Mouse (Mus musculus) intestine, embryonic 16.5 days (tissue): Measurements from ENCODE around the gene Loxl3. TPM values are rescaled to one million over a fixed set of nuclear protein-coding genes. Genes with fewer than 3 reads are reported as not detected.
A peak's percentile ranks its signal among the peaks of the same experiment; 100 is the strongest.

Source experiments
- ATAC-seq: fragments of 200-750 bp; cut with Nextera tagmentation; 2 replicates; pipeline ENCODE4 v1.8.0; 2017; ENCODE audit warnings: moderate TSS enrichment, moderate library complexity
- H3K27ac ChIP-seq: fragments of 300-500 bp; sonication (generic); 2 replicates; pipeline ENCODE4 v1.5.1; 2014; ENCODE audit warnings: mild to moderate bottlenecking, low read length
- H3K27me3 ChIP-seq: fragments of 300-500 bp; sonication (generic); replicated peaks from 2 replicates; pipeline ENCODE4 v1.6.1; 2014; ENCODE audit warnings: low read length, control low read depth, mixed read lengths; ENCODE audit not compliant: control insufficient read depth, insufficient read depth
- H3K36me3 ChIP-seq: fragments of 300-500 bp; sonication (generic); 2 replicates; pipeline ENCODE4 v1.6.1; 2014; ENCODE audit warnings: low read length, control low read depth; ENCODE audit not compliant: control insufficient read depth, insufficient read depth
- H3K4me1 ChIP-seq: fragments of 300-500 bp; sonication (generic); 2 replicates; pipeline ENCODE4 v1.6.1; 2014; ENCODE audit warnings: low read length, control low read depth, mixed read lengths; ENCODE audit not compliant: control insufficient read depth, insufficient read depth
- H3K4me2 ChIP-seq: fragments of 300-500 bp; sonication (generic); 2 replicates; pipeline ENCODE4 v1.6.1; 2014; ENCODE audit warnings: low read depth, low read length, control low read depth
- H3K4me3 ChIP-seq: fragments of 300-500 bp; sonication (generic); 2 replicates; pipeline ENCODE4 v1.5.1; 2014; ENCODE audit warnings: mild to moderate bottlenecking, low read length
- H3K9ac ChIP-seq: fragments of 300-500 bp; sonication (generic); 2 replicates; pipeline ENCODE4 v1.6.1; 2014; ENCODE audit warnings: low read depth, low read length
- H3K9me3 ChIP-seq: fragments of 300-500 bp; sonication (generic); 2 replicates; pipeline ENCODE4 v1.6.1; 2016; ENCODE audit warnings: low read length, control low read depth; ENCODE audit not compliant: control insufficient read depth
- WGBS: fragments of 180-500 bp; shearing (Covaris S2); extraction: QIAGEN DNeasy Blood & Tissue Kit; methylation state at CpG from one replicate; pipeline ENCODE4 v1.1.7; 2014; 5-methylcytosine and 5-hydroxymethylcytosine counted together
- polyA plus RNA-seq: library from polyadenylated mRNA; unstranded; fragments of >200 nt; fragmentation: Nextera tagmentation; extraction: Ambion mirVana; gene quantifications from 2 replicates; pipeline ENCODE4 v1.2.1, GENCODE M21; 2015

Loxl3 gene
- 11.3 and 11.9 TPM in 2 replicates for polyA plus RNA-seq

DNA sequence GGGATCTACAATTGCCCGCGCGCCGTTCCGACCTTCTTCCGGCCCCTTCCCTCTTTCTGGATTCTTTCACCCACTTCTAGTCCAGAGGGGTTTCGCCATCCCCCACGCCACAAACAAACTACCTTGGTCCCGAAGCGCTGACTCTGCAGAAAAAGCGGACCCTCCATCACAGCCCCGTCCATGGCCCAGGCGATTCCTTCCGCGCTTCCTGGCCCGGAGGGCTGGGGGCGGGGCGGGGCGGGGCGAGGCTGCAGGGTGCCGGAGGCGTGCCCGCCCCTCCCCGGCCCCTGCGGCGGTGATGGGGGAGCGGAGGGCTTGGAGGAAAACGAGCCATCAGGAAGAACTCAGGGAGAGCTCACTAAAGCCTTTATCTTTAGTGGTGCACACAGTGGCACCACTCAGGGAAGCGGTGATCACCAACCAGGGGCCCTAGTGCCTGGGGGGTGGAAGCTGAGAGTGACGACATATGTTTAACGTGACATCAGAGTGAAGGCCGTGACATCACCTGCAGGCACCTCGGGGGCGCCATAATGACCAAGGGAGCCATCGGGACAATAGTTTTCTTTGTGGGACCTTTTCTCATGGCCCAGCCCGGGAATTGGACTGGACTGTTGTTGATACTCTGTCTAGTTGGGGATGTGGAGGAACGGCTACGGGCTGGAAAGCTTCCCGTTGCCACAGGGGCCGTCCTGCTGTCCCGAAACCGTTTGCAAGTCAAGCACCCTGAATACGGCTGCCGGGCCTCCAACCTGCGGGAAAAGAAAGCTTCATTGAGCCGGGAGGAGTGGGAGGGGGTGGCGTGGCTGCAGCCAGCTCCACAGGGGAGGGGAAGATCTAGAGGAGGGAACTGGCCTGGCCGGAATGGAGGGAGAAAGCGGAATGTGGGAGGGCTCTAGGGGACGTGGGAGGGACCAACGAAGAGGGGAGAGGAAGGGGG, at the start of gene Loxl3, which contains the start of gene Dok1:
Gene Loxl3, plus strand, starts transcription at position 925 of the 937 bp plus-strand sequence.
Gene Dok1, minus strand, starts transcription at position 223 of the 937 bp plus-strand sequence.
- peak; percentile 91 for ATAC-seq
- peaks cover 21% of the 10 kb centered on the region for H3K4me1 ChIP-seq
- WGBS = under 1% methylated on average over 51 of the region's 51 CpGs
- H3K27me3 ChIP-seq = peaks cover 10% of the 10 kb centered on the region
- peak within 1 kb of the TSS; percentile 84 for H3K27ac ChIP-seq
- peak within 1 kb of the TSS; percentile 77 for H3K4me3 ChIP-seq
- no peaks in the 10 kb centered on the region for H3K36me3 ChIP-seq
- peak within 1 kb of the TSS; percentile 94 for H3K4me2 ChIP-seq
- H3K9me3 ChIP-seq = no peaks in the 10 kb centered on the region
- H3K9ac ChIP-seq = peak within 1 kb of the TSS; percentile 78

- ATAC-seq = no peak
- no peak overlapping the region for H3K4me2 ChIP-seq
- no peaks in the 10 kb centered on the region for H3K36me3 ChIP-seq
- H3K9me3 ChIP-seq = no peaks in the 10 kb centered on the region
- no peak overlapping the region for H3K9ac ChIP-seq
- 22% methylated on average over 9 of the region's 9 CpGs for WGBS
- no peaks in the 10 kb centered on the region for H3K27me3 ChIP-seq
- no peak overlapping the region for H3K27ac ChIP-seq
- no peak overlapping the region for H3K4me3 ChIP-seq
- peaks cover 7% of the 10 kb centered on the region; the same call in 1 of the 2 replicates for H3K4me1 ChIP-seq
Observed at GRCm38 (mm10) chr6:82987411-82987971, 46.5 kb upstream of the Loxl3 start.

- Histone ChIP-seq H3K9me3 (no peaks in the 10 kb centered on the region), H3K9ac (no peak overlapping the region), H3K4me1 (peaks cover 10% of the 10 kb centered on the region), H3K4me2 (no peak overlapping the region), H3K27ac (no peak overlapping the region), H3K4me3 (no peak overlapping the region), H3K27me3 (no peaks in the 10 kb centered on the region), H3K36me3 (no peaks in the 10 kb centered on the region)
- 38% methylated on average over 1 of the region's 1 CpGs for WGBS
- ATAC-seq = no peak
Observed at GRCm38 (mm10) chr6:82993696-82994095, 40.3 kb upstream of the Loxl3 start.

DNA sequence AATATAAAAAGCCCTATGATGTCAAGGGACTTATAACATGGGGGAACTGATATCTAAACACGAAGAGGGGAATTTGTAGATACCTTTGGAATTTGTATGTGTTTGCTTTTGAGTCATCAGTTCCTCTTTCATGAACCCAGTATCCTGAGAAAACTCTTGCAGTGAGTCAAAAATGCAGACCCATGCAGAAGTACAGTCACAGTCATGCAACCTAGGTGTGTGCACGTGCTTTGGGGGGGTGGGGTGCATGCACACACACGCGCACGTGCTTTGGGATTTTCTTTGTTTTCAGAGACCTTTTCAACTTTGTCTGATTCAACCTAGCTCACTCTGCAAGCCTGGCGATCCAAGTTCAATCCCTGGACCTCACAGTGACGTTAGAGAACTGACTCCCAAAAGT, 39.6 kb upstream of the Loxl3 start:
- WGBS = 77% methylated on average over 7 of the region's 7 CpGs
- Histone ChIP-seq H3K9me3 (no peaks in the 10 kb centered on the region), H3K4me2 (no peak overlapping the region), H3K36me3 (no peaks in the 10 kb centered on the region), H3K27ac (no peak overlapping the region), H3K4me3 (no peak overlapping the region), H3K9ac (no peak overlapping the region), H3K27me3 (no peaks in the 10 kb centered on the region), H3K4me1 (peaks cover 10% of the 10 kb centered on the region)
- ATAC-seq = no peak

- Histone ChIP-seq H3K27me3 (no peaks in the 10 kb centered on the region), H3K4me1 (peaks cover 10% of the 10 kb centered on the region), H3K9ac (peak overlapping the region; percentile 50; the same call in 1 of the 2 replicates), H3K9me3 (no peaks in the 10 kb centered on the region), H3K4me2 (peak overlapping the region; percentile 32), H3K27ac (peak overlapping the region; percentile 47; the same call in 1 of the 2 replicates), H3K36me3 (no peaks in the 10 kb centered on the region), H3K4me3 (peak overlapping the region; percentile 13)
- peak; percentile 97 for ATAC-seq
- WGBS = 12% methylated on average over 11 of the region's 11 CpGs
Observed at GRCm38 (mm10) chr6:82996740-82997315, 37.1 kb upstream of the Loxl3 start.

- peak; percentile 30 for ATAC-seq
- Histone ChIP-seq H3K9me3 (no peaks in the 10 kb centered on the region), H3K4me2 (no peak overlapping the region), H3K27me3 (no peaks in the 10 kb centered on the region), H3K4me1 (peaks cover 10% of the 10 kb centered on the region), H3K9ac (peak overlapping the region; percentile 50; the same call in 1 of the 2 replicates), H3K27ac (peak overlapping the region; percentile 47; the same call in 1 of the 2 replicates), H3K36me3 (no peaks in the 10 kb centered on the region), H3K4me3 (no peak overlapping the region)
- 34% methylated on average over 7 of the region's 7 CpGs for WGBS
Observed at GRCm38 (mm10) chr6:82997511-82998102, 36.4 kb upstream of the Loxl3 start.

DNA sequence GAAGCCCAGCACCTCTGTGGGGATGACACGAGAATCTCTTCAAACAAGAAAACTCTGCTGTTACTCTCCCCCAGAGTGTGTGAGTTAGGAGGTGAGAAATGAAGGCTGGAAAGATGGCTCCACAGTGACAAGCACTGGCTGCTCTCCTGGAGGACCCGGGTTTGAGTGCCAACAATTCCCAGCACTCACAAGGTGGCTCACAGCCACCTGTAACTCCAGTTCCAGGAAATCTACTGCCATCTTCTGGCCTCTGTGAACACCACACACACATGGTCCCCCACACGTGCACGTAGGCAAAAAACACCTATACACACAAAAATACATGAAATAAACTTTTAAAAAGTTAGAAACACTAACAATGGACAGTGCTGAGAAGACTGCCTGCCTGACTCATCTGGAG, 35.6 kb upstream of the Loxl3 start:
- Histone ChIP-seq H3K9me3 (no peaks in the 10 kb centered on the region), H3K4me2 (no peak overlapping the region), H3K4me1 (peaks cover 10% of the 10 kb centered on the region), H3K27me3 (no peaks in the 10 kb centered on the region), H3K4me3 (no peak overlapping the region), H3K27ac (no peak overlapping the region), H3K9ac (no peak overlapping the region), H3K36me3 (no peaks in the 10 kb centered on the region)
- no peak for ATAC-seq
- 77% methylated on average over 4 of the region's 4 CpGs for WGBS

GRCm38 (mm10) chr6:82999986-83000385, 34.0 kb upstream of the Loxl3 start:
- no peaks in the 10 kb centered on the region for H3K9me3 ChIP-seq
- H3K27me3 ChIP-seq = no peaks in the 10 kb centered on the region
- H3K27ac ChIP-seq = no peak overlapping the region
- no peak overlapping the region for H3K9ac ChIP-seq
- H3K4me2 ChIP-seq = no peak overlapping the region
- ATAC-seq = no peak
- H3K36me3 ChIP-seq = no peaks in the 10 kb centered on the region
- H3K4me3 ChIP-seq = no peak overlapping the region
- WGBS = 73% methylated on average over 8 of the region's 8 CpGs
- H3K4me1 ChIP-seq = peaks cover 10% of the 10 kb centered on the region

DNA sequence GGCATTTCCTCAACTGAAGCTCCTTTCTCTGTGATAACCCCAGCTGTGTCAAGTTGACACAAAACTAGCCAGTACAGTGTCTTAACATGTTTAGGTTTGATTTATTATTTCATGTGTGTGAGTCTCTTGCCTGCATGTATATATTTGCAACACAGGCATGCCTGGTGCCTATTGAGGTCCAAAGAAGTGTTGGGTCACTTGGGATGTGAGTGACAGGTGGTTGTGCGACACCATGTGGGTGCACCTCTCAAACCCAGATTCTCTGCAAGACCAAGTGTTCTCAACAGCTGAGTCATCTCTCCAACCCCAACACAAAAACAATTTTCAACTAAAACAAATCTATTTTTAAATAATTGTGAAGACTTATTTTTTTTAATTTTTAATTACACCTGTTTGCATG, 30.9 kb upstream of the Loxl3 start:
- no peaks in the 10 kb centered on the region for H3K27me3 ChIP-seq
- H3K9ac ChIP-seq = no peak overlapping the region
- no peaks in the 10 kb centered on the region for H3K9me3 ChIP-seq
- no peaks in the 10 kb centered on the region for H3K36me3 ChIP-seq
- no peak overlapping the region for H3K27ac ChIP-seq
- peaks cover under 1% of the 10 kb centered on the region; the same call in 1 of the 2 replicates for H3K4me1 ChIP-seq
- no peak overlapping the region for H3K4me2 ChIP-seq
- no peak for ATAC-seq
- no peak overlapping the region for H3K4me3 ChIP-seq
- 96% methylated on average over 1 of the region's 1 CpGs for WGBS
